Mouse (Mus musculus) heart, adult 2 months (tissue): ENCODE measurements at regions not wholly inside any gene's neighbourhood (a gene's known extent, or its start where the extent isn't known, plus 50 kb on each side); places are given as distances from the start of the nearest gene placed in this dataset.
A peak's percentile ranks its signal among the peaks of the same experiment; 100 is the strongest.

Experiments
- DNase-seq, 2 experiments: peaks; one replicate each; pipeline ENCODE4 v3.0.0; 2021
- H3K27ac ChIP-seq: fragments of 200-600 bp; 2 replicates; pipeline ENCODE4 v1.8.1; 2022
- H3K27me3 ChIP-seq: fragments of 200-500 bp; 2 replicates; pipeline ENCODE4 v1.6.1; 2012; ENCODE audit warnings: mild to moderate bottlenecking, low read length, inconsistent platforms, mixed read lengths; ENCODE audit not compliant: control insufficient read depth, insufficient read depth
- H3K36me3 ChIP-seq: fragments of 200-500 bp; 2 replicates; pipeline ENCODE4 v1.6.1; 2012; ENCODE audit warnings: low read length, inconsistent platforms; ENCODE audit not compliant: control insufficient read depth, insufficient read depth
- H3K4me1 ChIP-seq: fragments of 200-500 bp; 2 replicates; pipeline ENCODE4 v1.6.1; 2011; ENCODE audit warnings: low read length; ENCODE audit not compliant: control insufficient read depth, insufficient read depth
- H3K4me3 ChIP-seq: fragments of 200-600 bp; 2 replicates; pipeline ENCODE4 v1.8.1; 2022
- H3K79me2 ChIP-seq: fragments of 200-500 bp; replicated peaks from 2 replicates; pipeline ENCODE4 v1.6.1; 2012; ENCODE audit warnings: mild to moderate bottlenecking, inconsistent platforms, low read length, moderate library complexity, mixed read lengths; ENCODE audit not compliant: control insufficient read depth, insufficient read depth
- H3K9ac ChIP-seq: fragments of 200-500 bp; 2 replicates; pipeline ENCODE4 v1.6.1; 2012; ENCODE audit warnings: low read depth, mild to moderate bottlenecking, control low read depth, inconsistent platforms, low read length, mixed read lengths
- CTCF ChIP-seq: fragments of 200-600 bp; IDR thresholded peaks from 2 replicates; pipeline ENCODE4 v1.8.1; 2022; ENCODE audit warnings: antibody characterized with exemption, mild to moderate bottlenecking, moderate library complexity
- EP300 ChIP-seq: fragments of 200-500 bp; IDR thresholded peaks from 2 replicates; pipeline ENCODE4 v1.6.1; 2011; ENCODE audit warnings: low read depth, low read length, control low read depth; ENCODE audit not compliant: insufficient read depth
- POLR2A ChIP-seq: fragments of 200-500 bp; IDR thresholded peaks from 2 replicates; pipeline ENCODE4 v1.6.1; 2011; ENCODE audit warnings: mild to moderate bottlenecking, low read depth, low read length, control low read depth; ENCODE audit not compliant: insufficient read depth
- WGBS: fragments of 180-500 bp; shearing (Covaris S2); methylation state at CpG from one replicate; pipeline ENCODE4 v1.1.7; 2018; 5-methylcytosine and 5-hydroxymethylcytosine counted together
- intact Hi-C: fragments of 180-260 bp; cut with DNase I; formaldehyde crosslinking; loops from one replicate; pipeline ENCODE4 v1.15.1; 2025

DNA sequence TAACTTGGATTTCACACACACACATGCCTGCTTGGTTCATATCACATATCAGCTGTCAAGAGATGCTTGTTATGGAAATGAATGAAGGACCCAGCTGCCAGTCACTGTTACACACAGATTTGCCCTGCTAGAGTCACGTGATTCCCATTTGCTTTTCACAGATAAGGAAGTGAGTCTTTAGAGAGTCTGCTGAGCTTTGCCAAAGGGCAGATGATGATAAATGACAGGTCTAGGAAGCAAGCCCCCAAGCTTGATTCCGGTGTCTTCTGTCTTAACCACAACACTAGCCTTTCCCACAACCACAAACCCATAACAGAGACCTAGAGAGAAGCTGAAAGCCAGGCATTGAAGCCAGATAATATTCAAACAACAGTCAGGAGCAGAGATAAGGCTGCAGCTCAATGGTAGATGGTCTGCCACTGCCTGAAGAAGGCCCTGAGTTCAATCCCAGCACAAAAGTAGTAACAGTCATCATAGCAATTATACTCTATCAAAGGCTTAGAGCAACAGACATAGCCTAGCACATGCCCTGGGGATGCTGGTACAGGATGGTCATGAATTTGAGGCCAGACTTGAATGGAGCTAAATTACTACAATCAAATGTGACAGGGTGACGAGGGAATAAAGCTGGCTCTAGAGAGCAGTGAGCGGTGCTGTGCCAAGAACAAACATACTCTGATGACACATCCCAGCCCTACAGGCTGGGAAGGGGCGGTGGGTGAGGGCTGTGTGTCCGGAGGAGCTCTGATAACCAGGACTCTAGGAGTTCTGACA lies 89.0 kb upstream of the H2afz start:
- Histone ChIP-seq H3K4me3 (no peak overlapping the region), H3K9ac (no peak overlapping the region), H3K79me2 (no peaks in the 10 kb centered on the region), H3K4me1 (no peaks in the 10 kb centered on the region), H3K27me3 (no peaks in the 10 kb centered on the region), H3K36me3 (no peaks in the 10 kb centered on the region), H3K27ac (no peak overlapping the region)
- intact Hi-C loops, result loop anchor here (5.0 kb wide), 2 partner anchors 87 to 217 kb away; partner anchors contain the start of gene H2afz
- no peak for DNase-seq
- TF ChIP-seq EP300 (no peak), CTCF (no peak), POLR2A (no peak)
- WGBS, result 41% methylated on average over 6 of the region's 6 CpGs

- peak; percentile 66 for TF ChIP-seq CTCF
- TF ChIP-seq EP300, result no peak
- DNase-seq, result no peak
- WGBS, result 20% methylated on average over 7 of the region's 7 CpGs
- Histone ChIP-seq H3K27me3 (no peaks in the 10 kb centered on the region), H3K4me1 (no peaks in the 10 kb centered on the region), H3K36me3 (no peaks in the 10 kb centered on the region), H3K4me3 (no peak overlapping the region), H3K9ac (no peak overlapping the region), H3K79me2 (no peaks in the 10 kb centered on the region), H3K27ac (no peak overlapping the region)
- intact Hi-C loops, result loop anchor here (2.0 to 5.0 kb wide), 3 partner anchors 84 to 367 kb away; partner anchors contain the start of genes H2afz and Mttp
These were observed 86.2 kb upstream of the H2afz start for GRCm38 (mm10) chr3:137778113-137778512.

- WGBS, result 11% methylated on average over 11 of the region's 11 CpGs
- Histone ChIP-seq H3K9ac (no peak overlapping the region), H3K36me3 (no peaks in the 10 kb centered on the region), H3K27me3 (no peaks in the 10 kb centered on the region), H3K79me2 (no peaks in the 10 kb centered on the region), H3K27ac (no peak overlapping the region), H3K4me3 (no peak overlapping the region), H3K4me1 (no peaks in the 10 kb centered on the region)
- no peak for DNase-seq
- intact Hi-C loops, result no loop called here
- TF ChIP-seq POLR2A (no peak), EP300 (no peak), CTCF (no peak)
These were observed 84.3 kb upstream of the H2afz start for GRCm38 (mm10) chr3:137780029-137780428.

DNA sequence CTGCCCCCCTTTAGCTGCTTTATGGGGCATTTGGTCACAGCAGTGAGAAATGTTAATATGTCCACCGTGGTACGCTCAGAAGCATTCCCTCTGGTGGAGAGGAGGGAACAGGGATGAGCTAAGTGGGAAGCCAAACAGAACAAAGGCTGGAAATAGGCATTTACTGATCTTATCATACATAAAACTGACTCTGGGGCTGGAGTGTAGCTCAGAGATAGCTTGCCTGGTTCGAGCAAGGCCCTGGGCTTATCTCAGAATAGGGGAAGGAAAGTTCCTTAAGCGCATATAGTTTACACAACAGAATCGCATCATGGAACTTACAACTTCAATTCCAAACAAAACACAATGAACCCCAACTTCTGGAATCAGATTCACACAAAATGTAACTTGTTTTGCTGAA lies 81.5 kb upstream of the H2afz start:
- Histone ChIP-seq H3K9ac (no peak overlapping the region), H3K27me3 (no peaks in the 10 kb centered on the region), H3K36me3 (no peaks in the 10 kb centered on the region), H3K27ac (no peak overlapping the region), H3K79me2 (no peaks in the 10 kb centered on the region), H3K4me3 (no peak overlapping the region), H3K4me1 (no peaks in the 10 kb centered on the region)
- TF ChIP-seq EP300, result no peak
- no peak for TF ChIP-seq CTCF
- TF ChIP-seq POLR2A, result no peak
- WGBS, result 66% methylated on average over 5 of the region's 5 CpGs
- DNase-seq, result no peak
- intact Hi-C loops, result no loop called here

- Histone ChIP-seq H3K9ac (no peak overlapping the region), H3K27me3 (no peaks in the 10 kb centered on the region), H3K79me2 (no peaks in the 10 kb centered on the region), H3K4me3 (no peak overlapping the region), H3K27ac (no peak overlapping the region), H3K4me1 (no peaks in the 10 kb centered on the region), H3K36me3 (no peaks in the 10 kb centered on the region)
- WGBS, result 62% methylated on average over 7 of the region's 7 CpGs
- TF ChIP-seq EP300 (no peak), CTCF (0 out of 2 replicates have a peak, but pooled peaks have one; percentile 6)
- intact Hi-C loops, result no loop called here
- no peak for DNase-seq
These were observed 80.1 kb upstream of the H2afz start for GRCm38 (mm10) chr3:137783937-137784911.
